Mouse (Mus musculus): Measurements from ENCODE around the gene Lrrc4b. TPM values are rescaled to one million over a fixed set of nuclear protein-coding genes. Genes with fewer than 3 reads are reported as not detected.

Gene Lrrc4b
- polyA plus RNA-seq, 1 experiment from 2014 or later: 0.87 TPM

- WGBS: 69% methylated on average over 3 of the region's 3 CpGs
- peaks cover 18% of the 10 kb centered on the region for H3K27me3 ChIP-seq
Observed at GRCm38 (mm10) chr7:44482836-44483435, 54.1 kb downstream of the Lrrc4b start.

DNA sequence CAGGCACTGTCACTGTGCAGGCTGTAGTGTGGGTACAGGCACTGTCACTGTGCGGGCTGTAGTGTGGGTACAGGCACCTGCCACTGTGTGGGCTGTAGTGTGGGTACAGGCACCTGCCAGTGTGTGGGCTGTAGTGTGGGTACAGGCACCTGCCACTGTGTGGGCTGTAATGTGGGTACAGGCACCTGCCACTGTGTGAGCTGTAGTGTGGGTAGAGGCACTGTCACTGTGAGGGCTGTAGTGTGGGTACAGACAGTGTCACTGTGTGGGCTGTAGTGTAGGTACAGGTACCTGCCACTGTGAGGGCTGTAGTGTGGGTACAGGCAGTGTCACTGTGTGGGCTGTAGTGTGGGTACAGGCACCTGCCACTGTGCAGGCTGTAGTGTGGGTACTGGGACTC is 55.3 kb downstream of the Lrrc4b start:
- Histone ChIP-seq H3K9ac (no peak overlapping the region), H3K4me1 (no peaks in the 10 kb centered on the region), H3K36me3 (peaks cover 12% of the 10 kb centered on the region), H3K27ac (no peak overlapping the region), H3K4me3 (no peak overlapping the region), H3K4me2 (no peak overlapping the region), H3K27me3 (peaks cover 18% of the 10 kb centered on the region), H3K9me3 (no peaks in the 10 kb centered on the region)
- no peak for ATAC-seq (ENCODE audit: insufficient number of reproducible peaks, low FRiP score, low TSS enrichment, low read depth)
- WGBS: 91% methylated on average over 1 of the region's 1 CpGs

More at GRCm38 (mm10) chr7:44482836-44483435, 54.1 kb downstream of the Lrrc4b start:
- Histone ChIP-seq H3K9ac (no peak overlapping the region), H3K27ac (no peak overlapping the region), H3K9me3 (no peaks in the 10 kb centered on the region), H3K4me2 (no peak overlapping the region), H3K4me3 (no peak overlapping the region), H3K36me3 (0 out of 2 replicates have a peak, but pooled peaks cover 4% of the 10 kb centered on the region), H3K4me1 (no peaks in the 10 kb centered on the region)
- no peak for ATAC-seq (ENCODE audit: insufficient number of reproducible peaks, low FRiP score, low TSS enrichment, low read depth)

- H3K4me3 ChIP-seq: no peak overlapping the region
- no peak for ATAC-seq (ENCODE audit: insufficient number of reproducible peaks, low FRiP score, low TSS enrichment, low read depth)
- 39% methylated on average over 5 of the region's 5 CpGs for WGBS
- H3K9ac ChIP-seq: no peak overlapping the region
- H3K27me3 ChIP-seq: peaks cover 18% of the 10 kb centered on the region
- no peaks in the 10 kb centered on the region for H3K4me1 ChIP-seq
- H3K4me2 ChIP-seq: no peak overlapping the region
- H3K36me3 ChIP-seq: peaks cover 19% of the 10 kb centered on the region
- no peaks in the 10 kb centered on the region for H3K9me3 ChIP-seq
- no peak overlapping the region for H3K27ac ChIP-seq
Observed at GRCm38 (mm10) chr7:44484841-44485571, 56.2 kb downstream of the Lrrc4b start.

DNA sequence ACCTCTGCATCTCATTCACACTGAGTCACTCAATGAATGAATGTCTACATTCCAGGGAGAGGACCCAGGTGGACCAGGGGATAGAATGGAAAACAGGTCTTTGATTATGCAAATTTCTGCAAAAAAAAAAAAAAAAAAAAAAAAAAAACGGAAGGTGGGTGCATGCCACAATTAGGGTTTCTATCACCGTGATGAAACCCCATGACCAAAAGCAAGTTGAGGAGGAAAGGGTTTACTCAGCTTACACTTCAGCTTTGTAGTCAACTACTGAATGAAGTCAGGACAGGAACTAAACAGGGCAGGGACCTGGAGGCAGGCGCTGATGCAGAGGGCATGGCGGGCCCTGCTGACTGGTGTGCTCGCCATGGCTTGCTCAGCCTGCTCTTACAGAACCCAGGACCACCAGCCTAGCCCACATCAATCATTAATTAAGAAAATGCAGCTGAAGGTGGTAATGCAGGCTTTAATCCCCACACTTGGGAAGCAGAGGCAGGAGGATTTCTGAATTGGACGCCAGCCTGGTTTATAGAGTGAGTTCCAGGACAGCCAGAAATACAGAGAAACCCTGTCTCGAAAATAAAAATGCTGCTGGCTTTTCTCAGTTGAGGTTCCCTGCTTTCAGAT is 56.9 kb downstream of the Lrrc4b start:
- H3K27ac ChIP-seq: no peak overlapping the region
- peaks cover 16% of the 10 kb centered on the region for H3K27me3 ChIP-seq
- peaks cover 26% of the 10 kb centered on the region for H3K36me3 ChIP-seq
- 76% methylated on average over 7 of the region's 7 CpGs for WGBS
- no peak overlapping the region for H3K4me2 ChIP-seq
- H3K4me3 ChIP-seq: no peak overlapping the region
- H3K9ac ChIP-seq: no peak overlapping the region
- no peaks in the 10 kb centered on the region for H3K4me1 ChIP-seq
- H3K9me3 ChIP-seq: no peaks in the 10 kb centered on the region
- ATAC-seq (ENCODE audit: insufficient number of reproducible peaks, low FRiP score, low TSS enrichment, low read depth): no peak

DNA sequence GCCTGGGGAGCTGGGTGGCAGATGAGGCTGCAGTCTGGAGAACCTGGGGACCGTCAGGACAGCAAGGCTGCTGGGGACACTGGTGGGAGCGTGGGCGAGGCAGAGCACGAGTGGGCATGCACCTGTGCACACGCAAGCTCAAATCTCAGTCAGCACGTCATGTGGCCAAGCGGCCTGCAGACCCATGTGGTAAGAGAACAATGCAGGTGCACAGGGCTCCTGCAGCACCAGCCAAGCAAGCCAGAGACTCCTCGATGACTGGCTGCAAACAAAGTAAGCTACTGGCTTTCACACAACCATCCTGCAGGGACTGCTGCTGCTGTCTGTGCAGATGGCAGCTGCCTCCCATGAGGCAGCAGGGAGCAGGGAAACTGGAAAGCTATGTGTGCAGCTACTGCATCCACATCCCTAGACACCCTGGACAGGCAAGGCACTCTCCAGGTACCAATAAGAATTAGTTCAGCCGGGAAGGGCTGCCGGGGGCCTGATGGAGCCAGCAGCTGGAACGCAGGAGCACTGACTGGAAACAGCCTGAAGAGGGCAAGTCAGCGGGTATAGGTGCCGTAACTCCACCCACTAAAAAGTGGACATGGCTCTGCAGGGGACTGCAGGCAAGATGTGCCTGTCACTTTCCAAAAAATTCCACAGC is 58.2 kb downstream of the Lrrc4b start:
- Histone ChIP-seq H3K36me3 (peaks cover 39% of the 10 kb centered on the region), H3K9me3 (no peaks in the 10 kb centered on the region), H3K4me1 (no peaks in the 10 kb centered on the region), H3K9ac (no peak overlapping the region), H3K4me3 (no peak overlapping the region), H3K27me3 (peaks cover 12% of the 10 kb centered on the region), H3K27ac (no peak overlapping the region), H3K4me2 (no peak overlapping the region)
- WGBS: 64% methylated on average over 13 of the region's 13 CpGs
- ATAC-seq (ENCODE audit: insufficient number of reproducible peaks, low FRiP score, low TSS enrichment, low read depth): no peak

DNA sequence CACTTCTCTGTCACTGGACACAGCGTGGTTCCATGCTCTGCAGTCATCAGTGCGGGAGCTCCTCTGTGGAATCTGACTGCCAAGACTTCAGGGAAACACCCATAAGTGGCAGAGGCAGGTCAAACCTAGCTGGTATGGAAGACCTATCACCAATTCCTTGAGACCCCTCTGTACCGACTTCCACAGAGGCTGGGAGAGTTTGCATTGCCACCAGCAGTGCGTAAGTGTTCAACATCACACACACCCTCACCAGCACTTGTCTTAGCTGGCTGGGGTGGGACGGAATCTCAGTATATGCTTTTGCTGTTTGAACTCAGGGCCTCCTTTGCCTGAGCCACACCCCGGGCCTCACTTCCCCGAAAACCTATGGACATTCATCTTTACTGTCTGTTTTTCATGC is 59.1 kb downstream of the Lrrc4b start:
- H3K27ac ChIP-seq: no peak overlapping the region
- H3K27me3 ChIP-seq: peaks cover 3% of the 10 kb centered on the region
- H3K4me1 ChIP-seq: no peaks in the 10 kb centered on the region
- no peaks in the 10 kb centered on the region for H3K9me3 ChIP-seq
- ATAC-seq (ENCODE audit: insufficient number of reproducible peaks, low FRiP score, low TSS enrichment, low read depth): no peak
- H3K4me3 ChIP-seq: no peak overlapping the region
- no peak overlapping the region for H3K9ac ChIP-seq
- WGBS: 88% methylated on average over 7 of the region's 7 CpGs
- H3K4me2 ChIP-seq: no peak overlapping the region
- peaks cover 48% of the 10 kb centered on the region for H3K36me3 ChIP-seq

DNA sequence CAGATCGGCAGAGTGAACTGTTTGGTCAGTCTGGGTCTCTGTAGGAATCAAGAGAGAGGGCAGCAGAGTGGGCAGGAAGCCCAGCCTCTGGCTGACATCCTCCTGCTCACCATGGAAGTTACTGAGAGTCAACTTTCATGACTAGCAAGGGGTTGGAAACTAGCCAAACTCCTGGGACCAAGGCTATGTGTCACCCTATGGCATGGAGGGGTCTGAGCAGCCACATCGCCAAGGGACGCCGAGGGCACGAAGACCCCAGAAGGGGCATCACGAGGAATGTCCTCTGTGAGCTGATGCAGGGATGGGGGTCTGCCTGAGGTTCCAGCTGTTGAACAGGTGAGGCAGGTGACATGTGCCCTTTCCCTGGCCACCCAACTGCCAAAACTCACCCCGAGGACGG is 59.7 kb downstream of the Lrrc4b start:
- H3K36me3 ChIP-seq: peaks cover 53% of the 10 kb centered on the region
- ATAC-seq (ENCODE audit: insufficient number of reproducible peaks, low FRiP score, low TSS enrichment, low read depth): no peak
- 90% methylated on average over 8 of the region's 8 CpGs for WGBS
- H3K27me3 ChIP-seq: no peaks in the 10 kb centered on the region
- no peaks in the 10 kb centered on the region for H3K4me1 ChIP-seq
- H3K4me2 ChIP-seq: no peak overlapping the region
- H3K27ac ChIP-seq: no peak overlapping the region
- H3K9me3 ChIP-seq: no peaks in the 10 kb centered on the region
- no peak overlapping the region for H3K9ac ChIP-seq
- no peak overlapping the region for H3K4me3 ChIP-seq

GRCm38 (mm10) chr7:44490281-44490680 is 61.5 kb downstream of the Lrrc4b start:
- Histone ChIP-seq H3K4me1 (peaks cover 8% of the 10 kb centered on the region), H3K27me3 (no peaks in the 10 kb centered on the region), H3K4me3 (no peak overlapping the region), H3K9me3 (no peaks in the 10 kb centered on the region), H3K4me2 (no peak overlapping the region), H3K9ac (no peak overlapping the region), H3K27ac (no peak overlapping the region), H3K36me3 (peaks cover 60% of the 10 kb centered on the region)
- ATAC-seq (ENCODE audit: insufficient number of reproducible peaks, low FRiP score, low TSS enrichment, low read depth): no peak
- 91% methylated on average over 4 of the region's 4 CpGs for WGBS

DNA sequence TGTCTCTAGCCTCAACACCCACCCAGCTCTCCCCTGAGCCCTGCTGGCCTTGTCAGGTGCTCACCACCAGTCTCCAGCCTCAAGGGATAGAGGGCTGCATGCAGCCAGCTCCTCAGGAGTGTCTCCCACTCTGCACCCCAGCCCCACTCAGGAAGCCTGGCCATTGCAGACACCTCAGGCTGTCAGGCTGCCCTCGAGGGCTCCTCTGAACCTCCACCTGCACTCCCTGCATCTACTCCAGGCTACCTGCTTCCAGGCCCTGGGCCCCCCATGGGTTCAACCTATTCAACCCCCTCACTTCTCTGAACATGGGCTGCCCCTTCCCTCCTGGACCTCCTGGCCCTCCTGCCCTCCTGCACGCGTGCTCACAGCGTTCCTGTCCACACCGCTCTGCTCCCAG is 62.6 kb downstream of the Lrrc4b start:
- H3K36me3 ChIP-seq: peaks cover 60% of the 10 kb centered on the region

DNA sequence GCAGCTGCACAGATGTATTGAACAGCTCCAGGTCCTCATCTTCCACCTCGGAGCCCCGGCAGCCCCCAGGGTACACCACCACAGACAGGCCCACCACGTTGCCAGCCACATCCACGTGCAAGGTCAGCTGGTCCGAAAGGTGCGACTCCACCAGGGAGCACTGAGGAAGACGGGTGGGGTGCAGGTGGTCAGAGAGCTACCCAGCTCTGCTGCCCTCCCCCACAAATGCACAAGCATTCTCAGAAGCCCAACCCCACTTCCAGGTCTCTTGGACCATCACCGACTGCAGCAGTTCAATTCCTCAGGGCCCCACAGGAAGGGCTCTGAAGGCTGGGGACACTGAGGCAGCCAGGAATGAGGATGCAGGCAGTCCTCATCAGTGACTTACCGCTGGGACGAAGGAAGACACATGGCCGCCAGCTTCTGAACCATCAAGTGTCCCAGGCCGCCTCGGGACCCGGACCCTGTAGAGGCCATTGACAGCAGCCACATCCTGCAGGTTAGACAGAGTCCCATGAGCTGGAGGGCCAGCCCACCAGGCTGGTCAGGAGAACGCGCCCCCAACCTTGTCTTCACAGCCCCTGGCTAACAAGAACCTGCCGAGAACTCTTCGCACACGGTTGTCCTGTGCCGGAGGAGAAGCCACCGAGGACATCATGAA is 63.5 kb downstream of the Lrrc4b start:
- 91% methylated on average over 21 of the region's 21 CpGs for whole genome bisulfite sequencing
- no peaks in the 10 kb centered on the region for H3K9me3 ChIP-seq
- no peak overlapping the region for H3K4me2 ChIP-seq
- H3K27me3 ChIP-seq: no peaks in the 10 kb centered on the region
- no peak overlapping the region for H3K27ac ChIP-seq
- no peak overlapping the region for H3K4me3 ChIP-seq
- peaks cover 21% of the 10 kb centered on the region for H3K4me1 ChIP-seq
- peaks cover 57% of the 10 kb centered on the region for H3K36me3 ChIP-seq
- no peak overlapping the region for H3K9ac ChIP-seq
- ATAC-seq (ENCODE audit: insufficient number of reproducible peaks, low FRiP score, low TSS enrichment, low read depth): no peak

More for the DNA sequence above, 62.6 kb downstream of the Lrrc4b start:
- WGBS: 94% methylated on average over 5 of the region's 5 CpGs
- Histone ChIP-seq H3K9me3 (no peaks in the 10 kb centered on the region), H3K4me3 (no peak overlapping the region), H3K4me1 (peaks cover 14% of the 10 kb centered on the region), H3K27ac (no peak overlapping the region), H3K27me3 (no peaks in the 10 kb centered on the region), H3K9ac (no peak overlapping the region), H3K4me2 (no peak overlapping the region)
- ATAC-seq (ENCODE audit: insufficient number of reproducible peaks, low FRiP score, low TSS enrichment, low read depth): no peak

- Histone ChIP-seq H3K36me3 (peaks cover 44% of the 10 kb centered on the region), H3K4me3 (no peak overlapping the region), H3K9me3 (no peaks in the 10 kb centered on the region), H3K4me1 (peaks cover 24% of the 10 kb centered on the region), H3K9ac (no peak overlapping the region), H3K4me2 (no peak overlapping the region), H3K27me3 (no peaks in the 10 kb centered on the region), H3K27ac (no peak overlapping the region)
- 89% methylated on average over 12 of the region's 12 CpGs for WGBS
- ATAC-seq (ENCODE audit: insufficient number of reproducible peaks, low FRiP score, low TSS enrichment, low read depth): no peak
Observed at GRCm38 (mm10) chr7:44494681-44495080, 65.9 kb downstream of the Lrrc4b start.

Measured in limb, embryonic 15.5 days (tissue).